Mouse (Mus musculus) thymus, adult 18-20 months (tissue): ENCODE measurements at regions not wholly inside any gene's neighbourhood (a gene's known extent, or its start where the extent isn't known, plus 50 kb on each side); places are given as distances from the start of the nearest gene placed in this dataset.

Source experiments
- DNase-seq, 2 experiments: peaks; one replicate each; pipeline ENCODE4 v3.0.0; 2022; ENCODE audit warnings: mixed read lengths in 2 of 2

GRCm38 (mm10) chr13:97847561-97847960 is 87.1 kb upstream of the Gm10260 start:
- DNase-seq = no peak

GRCm38 (mm10) chr13:97845148-97845547 is 84.7 kb upstream of the Gm10260 start:
- DNase-seq = no peak

GRCm38 (mm10) chr13:97842801-97843200 is 82.4 kb upstream of the Gm10260 start:
- no peak for DNase-seq

GRCm38 (mm10) chr13:97841503-97841902 is 81.1 kb upstream of the Gm10260 start:
- no peak for DNase-seq

DNA sequence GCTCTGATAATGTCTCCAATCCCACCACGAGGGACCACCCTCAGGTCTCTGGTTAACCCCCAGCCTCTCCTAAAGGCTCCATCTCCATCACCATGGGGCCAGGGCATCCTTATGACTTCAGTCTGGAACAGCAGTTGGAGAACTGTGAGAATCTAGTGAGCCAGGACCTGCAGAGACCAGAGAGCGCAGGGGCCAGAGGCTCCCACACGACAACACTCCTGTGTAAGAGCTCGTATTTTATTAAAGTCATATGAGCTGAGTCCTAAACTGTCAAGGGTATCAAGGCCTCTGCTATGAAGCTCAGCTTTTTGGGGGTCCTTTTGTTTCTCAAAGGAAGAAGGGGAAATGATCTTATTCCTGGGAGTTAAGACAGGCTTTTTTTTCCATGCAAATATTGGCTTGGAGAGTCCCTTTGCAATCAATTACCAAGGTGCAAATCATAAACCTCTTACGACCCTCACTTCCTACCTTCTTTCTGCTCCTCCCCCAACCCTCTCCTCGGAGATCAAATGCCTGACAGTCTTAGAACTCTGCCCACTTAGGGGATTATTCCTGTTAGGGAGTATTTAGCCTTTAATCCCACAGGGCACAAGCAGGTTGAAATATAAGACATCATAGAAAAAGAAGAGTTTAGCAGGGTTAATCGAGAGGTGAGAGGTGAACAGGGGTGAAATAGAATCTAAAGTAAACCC is 79.3 kb upstream of the Gm10260 start:
- DNase-seq = no peak

GRCm38 (mm10) chr13:97837443-97838000 is 77.1 kb upstream of the Gm10260 start:
- DNase-seq = no peak

GRCm38 (mm10) chr13:97832448-97832847 is 72.0 kb upstream of the Gm10260 start:
- no peak for DNase-seq

- no peak for DNase-seq
Measured at GRCm38 (mm10) chr13:97831839-97832238, 71.4 kb upstream of the Gm10260 start.

- DNase-seq = no peak
Measured at GRCm38 (mm10) chr13:97829558-97829957, 69.1 kb upstream of the Gm10260 start.

DNA sequence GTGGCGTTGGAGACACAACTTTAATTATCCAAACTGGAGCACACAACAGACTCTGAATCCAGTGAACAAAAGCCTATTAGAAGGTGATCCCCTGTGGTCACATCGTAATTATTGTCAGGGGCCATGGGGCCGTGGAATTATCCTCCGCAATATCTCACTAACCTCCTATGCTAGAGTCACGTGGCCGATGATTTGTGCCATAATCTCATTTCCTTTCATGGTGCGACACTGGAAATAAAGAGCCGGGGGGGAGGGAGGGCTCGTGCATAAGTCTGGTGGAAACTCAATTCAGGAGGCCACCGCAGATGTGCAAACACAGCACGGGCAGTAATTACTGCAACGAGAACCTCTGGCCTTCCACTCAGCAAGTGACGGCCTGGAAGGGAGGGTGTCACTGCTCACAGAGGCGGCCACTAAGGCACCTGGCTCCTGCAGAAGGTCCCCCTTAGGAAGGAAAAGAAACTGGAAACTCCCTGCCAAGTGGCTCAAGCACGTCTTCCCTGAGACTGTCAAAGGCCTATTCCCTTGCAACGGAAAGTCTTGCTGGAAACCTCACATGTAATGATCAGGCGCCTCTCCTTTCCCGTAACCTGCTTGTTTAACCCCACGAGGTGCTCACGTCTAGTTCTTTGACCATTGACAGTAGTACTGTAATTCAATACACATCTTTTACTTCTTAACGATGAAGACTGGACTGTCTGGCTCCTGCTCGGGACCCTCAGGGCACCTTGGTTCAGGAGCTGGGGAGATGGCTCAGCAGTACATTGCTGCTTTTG is 65.6 kb upstream of the Gm10260 start:
- no peak for DNase-seq

DNA sequence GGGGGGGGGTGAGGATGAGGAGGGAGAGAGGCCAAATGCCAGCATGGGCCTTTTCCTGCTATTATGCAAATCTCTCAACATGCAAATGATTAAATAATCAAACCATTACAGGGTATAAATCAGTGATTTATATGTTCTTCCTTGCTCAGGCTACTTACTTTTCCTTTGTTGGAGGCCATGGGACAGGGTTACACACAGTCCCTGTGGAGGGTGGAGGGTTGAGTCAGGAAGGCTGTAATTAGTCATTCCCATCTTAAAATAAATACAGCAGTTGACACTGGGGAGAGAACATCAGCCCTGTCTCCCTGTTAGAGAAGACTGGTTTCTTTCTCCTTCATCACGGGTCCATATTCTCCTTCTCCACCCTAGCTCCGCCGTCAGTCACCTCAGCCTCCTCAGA is 64.9 kb upstream of the Gm10260 start:
- DNase-seq = no peak

GRCm38 (mm10) chr13:97824071-97824716 is 63.8 kb upstream of the Gm10260 start:
- peak; percentile 48 to 68 for DNase-seq

GRCm38 (mm10) chr13:97821630-97822029 is 61.2 kb upstream of the Gm10260 start:
- no peak for DNase-seq

DNA sequence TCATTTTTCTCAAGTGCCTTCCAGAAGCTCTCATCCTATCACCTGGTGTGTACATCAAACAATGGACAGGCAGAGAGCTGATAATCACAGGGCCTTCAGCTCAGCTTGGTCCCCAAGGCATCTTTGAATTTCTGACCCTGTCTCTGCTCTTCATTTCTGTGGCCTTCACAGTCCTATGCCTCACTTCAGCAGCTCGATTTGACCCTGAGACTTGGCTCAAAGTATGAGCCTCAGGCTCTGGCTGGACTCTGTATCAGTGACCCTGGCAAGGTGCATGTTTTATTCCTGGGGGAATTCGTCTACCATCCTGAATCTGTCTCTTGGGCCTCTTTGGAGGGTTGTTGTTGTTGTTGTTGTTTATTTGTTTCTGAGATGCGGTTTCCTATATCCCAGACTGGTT is 60.6 kb upstream of the Gm10260 start:
- DNase-seq = no peak

- DNase-seq = no peak
Measured at GRCm38 (mm10) chr13:97820401-97820800, 60.0 kb upstream of the Gm10260 start.

DNA sequence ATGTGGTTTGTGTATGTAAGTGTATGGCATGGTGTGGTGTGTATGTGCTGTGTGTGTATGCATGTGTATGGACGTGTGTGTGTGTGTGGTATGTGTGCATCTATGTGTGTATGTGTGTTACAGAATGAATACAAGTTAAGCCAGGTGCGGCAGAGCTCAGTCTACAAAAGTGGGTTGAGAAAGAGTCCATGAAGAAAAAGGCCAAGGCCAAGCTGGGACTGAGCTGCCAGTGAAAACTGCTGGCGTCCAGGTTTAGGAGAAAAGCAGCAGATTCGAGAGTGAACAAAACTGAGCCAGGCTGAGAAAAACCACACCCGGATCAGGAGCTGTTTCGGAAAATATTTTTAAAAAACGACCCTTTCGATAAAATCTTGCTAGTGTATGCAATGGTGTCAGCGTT is 58.6 kb upstream of the Gm10260 start:
- no peak for DNase-seq

GRCm38 (mm10) chr13:97816923-97817322 is 56.5 kb upstream of the Gm10260 start:
- no peak for DNase-seq
